Mouse (Mus musculus) embryonic facial prominence, embryonic 15.5 days (tissue): ENCODE data around the gene Dgkd. TPM values are rescaled to one million over a fixed set of nuclear protein-coding genes. Genes with fewer than 3 reads are reported as not detected.
A peak's percentile ranks its signal among the peaks of the same experiment; 100 is the strongest.

ENCODE experiments used
- ATAC-seq: fragments of 200-750 bp; cut with Nextera tagmentation; 2 replicates; pipeline ENCODE4 v1.8.0; 2017; ENCODE audit warnings: low read depth, moderate TSS enrichment; ENCODE audit not compliant: insufficient number of reproducible peaks, low FRiP score, low TSS enrichment
- H3K27ac ChIP-seq: fragments of 300-500 bp; sonication (generic); replicated peaks from 2 replicates; pipeline ENCODE4 v1.5.1; 2015; ENCODE audit warnings: mild to moderate bottlenecking, inconsistent platforms
- H3K27me3 ChIP-seq: fragments of 300-500 bp; sonication (generic); 2 replicates; pipeline ENCODE4 v1.6.1; 2015; ENCODE audit warnings: inconsistent platforms
- H3K36me3 ChIP-seq: fragments of 300-500 bp; sonication (generic); 2 replicates; pipeline ENCODE4 v1.6.1; 2015; ENCODE audit warnings: mild to moderate bottlenecking, inconsistent platforms
- H3K4me1 ChIP-seq: fragments of 300-500 bp; sonication (generic); 2 replicates; pipeline ENCODE4 v1.6.1; 2015; ENCODE audit warnings: inconsistent platforms
- H3K4me2 ChIP-seq: fragments of 300-500 bp; sonication (generic); replicated peaks from 2 replicates; pipeline ENCODE4 v1.6.1; 2015; ENCODE audit warnings: mild to moderate bottlenecking, inconsistent platforms
- H3K4me3 ChIP-seq: fragments of 300-500 bp; sonication (generic); replicated peaks from 2 replicates; pipeline ENCODE4 v1.5.1; 2015; ENCODE audit warnings: mild to moderate bottlenecking, inconsistent platforms
- H3K9ac ChIP-seq: fragments of 300-500 bp; sonication (generic); 2 replicates; pipeline ENCODE4 v1.6.1; 2015; ENCODE audit warnings: inconsistent platforms
- H3K9me3 ChIP-seq: fragments of 300-500 bp; sonication (generic); replicated peaks from 2 replicates; pipeline ENCODE4 v1.6.1; 2016; ENCODE audit warnings: inconsistent platforms
- WGBS: fragments of 180-500 bp; shearing (Covaris S2); methylation state at CpG from one replicate; pipeline ENCODE4 v1.1.7; 2015; 5-methylcytosine and 5-hydroxymethylcytosine counted together
- polyA plus RNA-seq: library from polyadenylated mRNA; unstranded; fragments of >200 nt; fragmentation: Nextera tagmentation; extraction: Ambion mirVana; gene quantifications from 2 replicates; pipeline ENCODE4 v1.2.1, GENCODE M21; 2015

Dgkd gene
- polyA plus RNA-seq, result 28.9 and 29.8 TPM in 2 replicates

- under 1% methylated on average over 65 of the region's 74 CpGs for WGBS
- H3K4me2 ChIP-seq, result peak within 1 kb of the TSS; percentile 86
- peak; percentile 95 for ATAC-seq
Observed at GRCm38 (mm10) chr1:87852892-87853600, at the start of gene Dgkd. Gene Dgkd, plus strand, starts transcription at chr1:87853287.

GRCm38 (mm10) chr1:87803576-87803975 lies 49.5 kb upstream of the Dgkd start, which contains the start of gene Sag:
Gene Sag, plus strand, starts transcription at chr1:87803680.
- WGBS, result 57% methylated on average over 6 of the region's 6 CpGs
- no peaks in the 10 kb centered on the region for H3K9me3 ChIP-seq
- H3K27me3 ChIP-seq, result no peaks in the 10 kb centered on the region
- H3K9ac ChIP-seq, result 0 out of 2 replicates have a peak within 1 kb of the TSS, but pooled peaks have one; percentile 1
- no peak within 1 kb of the TSS for H3K27ac ChIP-seq
- no peaks in the 10 kb centered on the region for H3K4me1 ChIP-seq
- no peak within 1 kb of the TSS for H3K4me2 ChIP-seq
- H3K36me3 ChIP-seq, result no peaks in the 10 kb centered on the region
- ATAC-seq, result no peak
- no peak within 1 kb of the TSS for H3K4me3 ChIP-seq

More at GRCm38 (mm10) chr1:87852892-87853600, at the start of gene Dgkd:
- peak within 1 kb of the TSS; percentile 98 for H3K4me3 ChIP-seq
- H3K27me3 ChIP-seq, result no peaks in the 10 kb centered on the region
- H3K9ac ChIP-seq, result peak within 1 kb of the TSS; percentile 87
- H3K36me3 ChIP-seq, result no peaks in the 10 kb centered on the region
- peaks cover 30% of the 10 kb centered on the region for H3K4me1 ChIP-seq
- peak within 1 kb of the TSS; percentile 76 for H3K27ac ChIP-seq
- H3K9me3 ChIP-seq, result no peaks in the 10 kb centered on the region

GRCm38 (mm10) chr1:87807751-87808150 lies 45.3 kb upstream of the Dgkd start:
- H3K4me3 ChIP-seq, result no peak overlapping the region
- 86% methylated on average over 1 of the region's 1 CpGs for WGBS

GRCm38 (mm10) chr1:87811391-87811790 lies 41.7 kb upstream of the Dgkd start:
- Histone ChIP-seq H3K4me1 (peaks cover 7% of the 10 kb centered on the region; the same call in 1 of the 2 replicates), H3K36me3 (no peaks in the 10 kb centered on the region), H3K4me2 (no peak overlapping the region), H3K9me3 (no peaks in the 10 kb centered on the region), H3K4me3 (no peak overlapping the region), H3K27ac (no peak overlapping the region), H3K27me3 (no peaks in the 10 kb centered on the region), H3K9ac (no peak overlapping the region)
- 81% methylated on average over 7 of the region's 7 CpGs for WGBS
- no peak for ATAC-seq

More at GRCm38 (mm10) chr1:87807751-87808150, 45.3 kb upstream of the Dgkd start:
- H3K9me3 ChIP-seq, result no peaks in the 10 kb centered on the region
- H3K9ac ChIP-seq, result no peak overlapping the region
- no peaks in the 10 kb centered on the region for H3K27me3 ChIP-seq
- ATAC-seq, result no peak
- H3K27ac ChIP-seq, result no peak overlapping the region
- no peaks in the 10 kb centered on the region for H3K36me3 ChIP-seq
- H3K4me1 ChIP-seq, result no peaks in the 10 kb centered on the region
- H3K4me2 ChIP-seq, result no peak overlapping the region

GRCm38 (mm10) chr1:87812061-87812460 lies 41.0 kb upstream of the Dgkd start:
- no peaks in the 10 kb centered on the region for H3K36me3 ChIP-seq
- H3K4me1 ChIP-seq, result peaks cover 7% of the 10 kb centered on the region; the same call in 1 of the 2 replicates
- WGBS, result 77% methylated on average over 10 of the region's 10 CpGs
- ATAC-seq, result no peak
- H3K4me2 ChIP-seq, result no peak overlapping the region
- H3K9me3 ChIP-seq, result no peaks in the 10 kb centered on the region
- H3K9ac ChIP-seq, result no peak overlapping the region
- no peak overlapping the region for H3K4me3 ChIP-seq
- H3K27ac ChIP-seq, result no peak overlapping the region
- no peaks in the 10 kb centered on the region for H3K27me3 ChIP-seq

GRCm38 (mm10) chr1:87813155-87813554 lies 39.9 kb upstream of the Dgkd start:
- H3K4me3 ChIP-seq, result no peak overlapping the region
- no peak overlapping the region for H3K27ac ChIP-seq
- WGBS, result 55% methylated on average over 6 of the region's 6 CpGs
- no peak overlapping the region for H3K9ac ChIP-seq
- peaks cover 7% of the 10 kb centered on the region; the same call in 1 of the 2 replicates for H3K4me1 ChIP-seq
- H3K4me2 ChIP-seq, result no peak overlapping the region
- no peak for ATAC-seq
- H3K36me3 ChIP-seq, result no peaks in the 10 kb centered on the region
- H3K27me3 ChIP-seq, result no peaks in the 10 kb centered on the region
- H3K9me3 ChIP-seq, result no peaks in the 10 kb centered on the region

- H3K9me3 ChIP-seq, result no peaks in the 10 kb centered on the region
- H3K36me3 ChIP-seq, result no peaks in the 10 kb centered on the region
- no peak overlapping the region for H3K4me2 ChIP-seq
- H3K27me3 ChIP-seq, result no peaks in the 10 kb centered on the region
- no peak overlapping the region for H3K9ac ChIP-seq
- ATAC-seq, result no peak
- no peak overlapping the region for H3K27ac ChIP-seq
- 62% methylated on average over 7 of the region's 7 CpGs for WGBS
- H3K4me1 ChIP-seq, result peaks cover 7% of the 10 kb centered on the region; the same call in 1 of the 2 replicates
- no peak overlapping the region for H3K4me3 ChIP-seq
Observed at GRCm38 (mm10) chr1:87813681-87814080, 39.4 kb upstream of the Dgkd start.

GRCm38 (mm10) chr1:87824420-87824995 lies 28.6 kb upstream of the Dgkd start:
- H3K27me3 ChIP-seq, result no peaks in the 10 kb centered on the region
- H3K36me3 ChIP-seq, result no peaks in the 10 kb centered on the region
- no peak overlapping the region for H3K9ac ChIP-seq
- H3K4me2 ChIP-seq, result no peak overlapping the region
- WGBS, result 86% methylated on average over 10 of the region's 10 CpGs
- no peak overlapping the region for H3K27ac ChIP-seq
- H3K4me1 ChIP-seq, result no peaks in the 10 kb centered on the region
- ATAC-seq, result no peak
- no peaks in the 10 kb centered on the region for H3K9me3 ChIP-seq
- no peak overlapping the region for H3K4me3 ChIP-seq

- Histone ChIP-seq H3K27ac (no peak overlapping the region), H3K9me3 (no peaks in the 10 kb centered on the region), H3K4me1 (no peaks in the 10 kb centered on the region), H3K9ac (no peak overlapping the region), H3K4me3 (no peak overlapping the region), H3K4me2 (no peak overlapping the region), H3K36me3 (no peaks in the 10 kb centered on the region), H3K27me3 (no peaks in the 10 kb centered on the region)
- WGBS, result 77% methylated on average over 5 of the region's 5 CpGs
- ATAC-seq, result no peak
Observed at GRCm38 (mm10) chr1:87825281-87825680, 27.8 kb upstream of the Dgkd start.

- no peak overlapping the region for H3K4me2 ChIP-seq
- H3K4me3 ChIP-seq, result no peak overlapping the region
- WGBS, result 85% methylated on average over 6 of the region's 6 CpGs
- no peaks in the 10 kb centered on the region for H3K36me3 ChIP-seq
- no peaks in the 10 kb centered on the region for H3K27me3 ChIP-seq
- H3K4me1 ChIP-seq, result no peaks in the 10 kb centered on the region
- ATAC-seq, result no peak
- H3K9me3 ChIP-seq, result no peaks in the 10 kb centered on the region
- H3K27ac ChIP-seq, result no peak overlapping the region
- no peak overlapping the region for H3K9ac ChIP-seq
Observed at GRCm38 (mm10) chr1:87825991-87826390, 27.1 kb upstream of the Dgkd start.

- Histone ChIP-seq H3K4me3 (no peak overlapping the region), H3K27me3 (no peaks in the 10 kb centered on the region), H3K36me3 (no peaks in the 10 kb centered on the region), H3K9me3 (no peaks in the 10 kb centered on the region), H3K4me1 (no peaks in the 10 kb centered on the region), H3K4me2 (no peak overlapping the region), H3K9ac (no peak overlapping the region), H3K27ac (no peak overlapping the region)
- ATAC-seq, result no peak
- WGBS, result 71% methylated on average over 2 of the region's 2 CpGs
Observed at GRCm38 (mm10) chr1:87826474-87826873, 26.6 kb upstream of the Dgkd start.
